8 mouse cellular contexts compared by ENCODE assay signal in the genomic region with DNA sequence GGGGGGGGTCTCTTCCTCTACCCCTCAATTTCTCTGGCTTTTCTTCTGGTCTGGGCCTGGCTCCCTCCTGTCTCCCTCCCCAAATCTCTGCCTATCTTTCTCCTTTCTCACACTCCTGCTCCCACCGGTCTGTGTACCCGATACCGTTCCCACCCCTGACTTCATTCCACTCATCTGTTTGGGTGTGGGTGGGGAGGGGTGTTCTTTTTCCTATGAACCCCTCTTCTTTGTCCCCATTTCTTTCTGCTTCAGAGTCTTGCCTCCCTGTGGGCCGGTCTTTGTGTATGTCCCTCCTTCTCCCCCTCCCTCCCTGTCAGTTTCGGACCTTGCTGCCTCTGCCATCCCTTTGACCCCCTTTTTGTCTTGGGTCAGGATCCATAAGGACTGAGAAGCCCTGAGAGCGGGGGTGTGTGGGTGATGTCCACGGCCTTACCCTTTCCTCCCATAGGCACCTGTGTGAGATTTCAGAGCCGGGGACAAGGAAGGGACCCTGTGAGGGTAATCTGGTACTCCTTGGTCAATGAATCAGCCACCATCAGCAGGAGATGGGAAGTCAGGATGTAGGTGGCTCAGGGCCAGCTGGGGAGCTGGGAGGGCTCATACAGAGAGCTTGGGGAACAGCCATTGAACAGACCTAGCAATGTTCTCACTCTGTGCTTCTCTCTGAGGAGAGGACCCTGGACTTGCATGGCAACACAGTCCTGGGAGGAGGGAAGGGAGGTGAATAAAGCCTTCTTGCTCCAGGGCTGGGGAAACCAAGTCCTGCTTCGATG. TPM values are rescaled to one million over a fixed set of nuclear protein-coding genes. Genes with fewer than 3 reads are reported as not detected.
A peak's percentile ranks its signal among the peaks of the same experiment; 100 is the strongest.
DNase-seq lines count a peak whose midpoint lies in the region; ATAC-seq lines count a peak whose summit lies in the region.

No protein-coding gene starts in this region.

- H3K4me2 ChIP-seq in embryonic facial prominence, embryonic 15.5 days (replicated peaks), result peak overlapping the region; percentile 49
- H3K4me2 ChIP-seq in hindbrain, embryonic 16.5 days (ENCODE audit: low read length), result peak overlapping the region; percentile 54
- H3K4me2 ChIP-seq in neural tube, embryonic 13.5 days, result peak overlapping the region; percentile 51

- no peak for ATAC-seq in embryonic facial prominence, embryonic 15.5 days (ENCODE audit: insufficient number of reproducible peaks, low FRiP score, low TSS enrichment, low read depth)
- peak; percentile 21; the same call in 1 of the 2 replicates for ATAC-seq in hindbrain, embryonic 16.5 days
- ATAC-seq in neural tube, embryonic 13.5 days (ENCODE audit: low read depth), result peak; percentile 21; the same call in 1 of the 2 replicates
- ATAC-seq in monocyte, adult 5-6 weeks (replicated peaks; ENCODE audit: insufficient number of reproducible peaks, low FRiP score, low TSS enrichment, poor library complexity, severe bottlenecking), result no peak

- WGBS in embryonic facial prominence, embryonic 15.5 days, result 46% methylated on average over 9 of the region's 9 CpGs
- WGBS in hindbrain, embryonic 16.5 days, result 21% methylated on average over 9 of the region's 9 CpGs
- WGBS in neural tube, embryonic 13.5 days, result 36% methylated on average over 9 of the region's 9 CpGs

- H3K9ac ChIP-seq in embryonic facial prominence, embryonic 15.5 days, result no peak overlapping the region; the same call in 1 of the 2 replicates
- H3K9ac ChIP-seq in hindbrain, embryonic 16.5 days (ENCODE audit: low read depth, low read length), result peak overlapping the region; percentile 56
- H3K9ac ChIP-seq in neural tube, embryonic 13.5 days, result peak overlapping the region; percentile 71

- intact Hi-C loops in gastrocnemius, postnatal 14 days (cut with DNase I; ENCODE audit: low total_unique reads), result no loop called here

- H3K27ac ChIP-seq in embryonic facial prominence, embryonic 15.5 days (replicated peaks), result peak overlapping the region; percentile 87
- peak overlapping the region; percentile 84 for H3K27ac ChIP-seq in hindbrain, embryonic 16.5 days (ENCODE audit: low read depth, low read length)
- peak overlapping the region; percentile 92 for H3K27ac ChIP-seq in neural tube, embryonic 13.5 days (replicated peaks)

- no peaks in the 10 kb centered on the region for H3K36me3 ChIP-seq in embryonic facial prominence, embryonic 15.5 days
- H3K36me3 ChIP-seq in hindbrain, embryonic 16.5 days (ENCODE audit: control insufficient read depth, insufficient read depth, low read length), result no peaks in the 10 kb centered on the region
- no peaks in the 10 kb centered on the region for H3K36me3 ChIP-seq in neural tube, embryonic 13.5 days

- H3K9me3 ChIP-seq in embryonic facial prominence, embryonic 15.5 days (replicated peaks), result no peaks in the 10 kb centered on the region
- H3K9me3 ChIP-seq in hindbrain, embryonic 16.5 days (ENCODE audit: control insufficient read depth, low read length), result no peaks in the 10 kb centered on the region
- H3K9me3 ChIP-seq in neural tube, embryonic 13.5 days, result no peaks in the 10 kb centered on the region

- peaks cover 37% of the 10 kb centered on the region for H3K4me1 ChIP-seq in embryonic facial prominence, embryonic 15.5 days
- peaks cover 16% of the 10 kb centered on the region for H3K4me1 ChIP-seq in hindbrain, embryonic 16.5 days (ENCODE audit: control insufficient read depth, insufficient read depth, low read depth, low read length)
- H3K4me1 ChIP-seq in neural tube, embryonic 13.5 days (replicated peaks), result peaks cover 38% of the 10 kb centered on the region

- no peaks in the 10 kb centered on the region for H3K27me3 ChIP-seq in embryonic facial prominence, embryonic 15.5 days
- H3K27me3 ChIP-seq in hindbrain, embryonic 16.5 days (replicated peaks; ENCODE audit: control insufficient read depth, insufficient read depth, low read length), result no peaks in the 10 kb centered on the region
- H3K27me3 ChIP-seq in neural tube, embryonic 13.5 days, result no peaks in the 10 kb centered on the region

- peak overlapping the region; percentile 30 for H3K4me3 ChIP-seq in embryonic facial prominence, embryonic 15.5 days (replicated peaks)
- peak overlapping the region; percentile 15 for H3K4me3 ChIP-seq in hindbrain, embryonic 16.5 days (ENCODE audit: low read length)
- H3K4me3 ChIP-seq in neural tube, embryonic 13.5 days, result no peak overlapping the region

- peak; percentile 53 to 61 for DNase-seq in kidney, postnatal 4 days
- no peak for DNase-seq in kidney, adult 8-10 months
- DNase-seq in gastrocnemius, postnatal 14 days, result no peak
- no peak for DNase-seq in urinary bladder, adult 18-20 months (ENCODE audit: low spot score in 2 of 2)

RNA-seq across cellular contexts. Expression of a gene that starts 19.5 kb away (rescaled TPM):
- polyA plus RNA-seq in embryonic facial prominence, embryonic 15.5 days (2015; fragmentation: Nextera tagmentation; extraction: Ambion mirVana), result 1.8 and 3.2 TPM in 2 replicates
- 0.19 and 0.99 TPM in 2 replicates for polyA plus RNA-seq in hindbrain, embryonic 16.5 days (2015; fragmentation: Nextera tagmentation; extraction: Ambion mirVana)
- 0.39 and 0.98 TPM in 2 replicates for polyA plus RNA-seq in neural tube, embryonic 13.5 days (2015; fragmentation: Nextera tagmentation; extraction: Ambion mirVana)
- total RNA-seq in monocyte, adult 5-6 weeks (2017), result 4.5 to 7.0 TPM in 2 of 3 replicates, not detected in the other
- 1 to 10 TPM; 5.0 to 5.9 TPM for total RNA-seq in gastrocnemius, postnatal 14 days (2021)

Comparison
In these comparisons a context has a peak if more than half of its experiments do, and no peak if none do; other contexts are left out.
1. DNase-seq: peak in kidney, postnatal 4 days (2 of 2); none in kidney, adult 8-10 months (0 of 2), gastrocnemius, postnatal 14 days (single experiment) and urinary bladder, adult 18-20 months (0 of 2).
2. ATAC-seq: peak in hindbrain, embryonic 16.5 days (single experiment) and neural tube, embryonic 13.5 days (single experiment); none in embryonic facial prominence, embryonic 15.5 days (single experiment) and monocyte, adult 5-6 weeks (single experiment).
3. Peak in every context shown above with its lines, with median percentiles within 50 percentile points of each other: H3K27ac ChIP-seq and H3K4me2 ChIP-seq.